Mouse (Mus musculus) MEL (cell line): ENCODE data around the gene Enpp7. TPM values are rescaled to one million over a fixed set of nuclear protein-coding genes. Genes with fewer than 3 reads are reported as not detected.

Source experiments
- DNase-seq: peaks from one replicate; pipeline ENCODE4 v3.0.0; 2011; ENCODE audit warnings: low read depth, low spot score
- H3K27ac ChIP-seq: 2 replicates; pipeline ENCODE4 v1.5.1; 2012; ENCODE audit warnings: low read depth, mild to moderate bottlenecking, control low read depth, low read length, moderate library complexity; ENCODE audit not compliant: control insufficient read depth
- H3K27me3 ChIP-seq, 2 experiments: fragments of 150-350 bp in 1 of 2; sonication (generic) in 1 of 2; 2 replicates each; pipeline ENCODE4 v1.6.1; 2012; ENCODE audit warnings: low read length in 2 of 2, mild to moderate bottlenecking in 2 of 2, improper control_type of control experiment in 1 of 2, moderate library complexity in 1 of 2; ENCODE audit not compliant: insufficient read depth in 2 of 2, control insufficient read depth in 1 of 2
- H3K36me3 ChIP-seq, 2 experiments: 2 replicates each; pipeline ENCODE4 v1.6.1; 2012 to 2014; ENCODE audit warnings: low read length in 2 of 2, improper control_type of control experiment in 1 of 2, inconsistent platforms in 1 of 2, mild to moderate bottlenecking in 1 of 2; ENCODE audit not compliant: insufficient read depth in 2 of 2, control insufficient read depth in 1 of 2
- H3K4me1 ChIP-seq, 2 experiments: fragments of 150-350 bp in 1 of 2; sonication (generic) in 1 of 2; 2 replicates each; pipeline ENCODE4 v1.6.1; 2012; ENCODE audit warnings: low read length in 2 of 2, improper control_type of control experiment in 1 of 2, mild to moderate bottlenecking in 1 of 2; ENCODE audit not compliant: insufficient read depth in 2 of 2, control insufficient read depth in 1 of 2
- H3K4me3 ChIP-seq, 2 experiments: fragments of 150-350 bp in 1 of 2; sonication (generic) in 1 of 2; 2 replicates each; pipeline ENCODE4 v1.5.1; 2012; ENCODE audit warnings: low read depth in 2 of 2, low read length in 2 of 2, mild to moderate bottlenecking in 2 of 2, moderate library complexity in 2 of 2, control low read depth in 1 of 2, improper control_type of control experiment in 1 of 2; ENCODE audit not compliant: control insufficient read depth in 1 of 2, insufficient read depth in 1 of 2
- H3K79me2 ChIP-seq: 2 replicates; pipeline ENCODE4 v1.6.1; 2012; ENCODE audit warnings: mild to moderate bottlenecking, low read length, moderate library complexity; ENCODE audit not compliant: control insufficient read depth, poor library complexity, insufficient read depth
- H3K9ac ChIP-seq: 2 replicates; pipeline ENCODE4 v1.6.1; 2012; ENCODE audit warnings: low read depth, mild to moderate bottlenecking, control low read depth, low read length, moderate library complexity; ENCODE audit not compliant: control insufficient read depth, poor library complexity, severe bottlenecking
- H3K9me3 ChIP-seq: fragments of 150-350 bp; sonication (generic); replicated peaks from 2 replicates; pipeline ENCODE4 v1.6.1; 2012; ENCODE audit warnings: mild to moderate bottlenecking, low read length, improper control_type of control experiment, moderate library complexity; ENCODE audit not compliant: insufficient read depth
- CHD2 ChIP-seq: IDR thresholded peaks from 2 replicates; pipeline ENCODE4 v1.6.1; 2011; ENCODE audit warnings: low read length, improper control_type of control experiment
- E2F4 ChIP-seq: IDR thresholded peaks from 2 replicates; pipeline ENCODE4 v1.6.1; 2011; ENCODE audit warnings: low read depth, low read length, improper control_type of control experiment, borderline replicate concordance
- ELF1 ChIP-seq: IDR thresholded peaks from 2 replicates; pipeline ENCODE4 v1.6.1; 2014; ENCODE audit warnings: low read depth, mild to moderate bottlenecking, inconsistent platforms, low read length, improper control_type of control experiment, moderate library complexity
- ETS1 ChIP-seq: IDR thresholded peaks from 2 replicates; pipeline ENCODE4 v1.6.1; 2012; ENCODE audit warnings: low read depth, mild to moderate bottlenecking, inconsistent platforms, low read length, improper control_type of control experiment, moderate library complexity
- GABPA ChIP-seq: IDR thresholded peaks from 2 replicates; pipeline ENCODE4 v1.6.1; 2012; ENCODE audit warnings: low read depth, mild to moderate bottlenecking, inconsistent platforms, low read length, improper control_type of control experiment, moderate library complexity
- GATA1 ChIP-seq: IDR thresholded peaks from 2 replicates; pipeline ENCODE4 v1.6.1; 2011; ENCODE audit warnings: low read depth, low read length, improper control_type of control experiment
- KAT2A ChIP-seq: conservative IDR thresholded peaks from 2 replicates; pipeline ENCODE4 v1.6.1; 2012; ENCODE audit warnings: low read depth, low read length, improper control_type of control experiment, inconsistent platforms
- MAFK ChIP-seq: IDR thresholded peaks from 2 replicates; pipeline ENCODE4 v1.6.1; 2011; ENCODE audit warnings: low read depth, mild to moderate bottlenecking, low read length, improper control_type of control experiment, borderline replicate concordance
- MAX ChIP-seq: IDR thresholded peaks from 2 replicates; pipeline ENCODE4 v1.6.1; 2011; ENCODE audit warnings: low read length, improper control_type of control experiment
- MAZ ChIP-seq: IDR thresholded peaks from 2 replicates; pipeline ENCODE4 v1.6.1; 2012; ENCODE audit warnings: low read depth, mild to moderate bottlenecking, inconsistent platforms, low read length, improper control_type of control experiment
- MXI1 ChIP-seq: IDR thresholded peaks from 2 replicates; pipeline ENCODE4 v1.6.1; 2011; ENCODE audit warnings: mild to moderate bottlenecking, low read depth, low read length, improper control_type of control experiment
- MYB ChIP-seq: IDR thresholded peaks from 2 replicates; pipeline ENCODE4 v1.6.1; 2011; ENCODE audit warnings: mild to moderate bottlenecking, low read depth, low read length, improper control_type of control experiment
- MYC ChIP-seq: IDR thresholded peaks from 2 replicates; pipeline ENCODE4 v1.6.1; 2011; ENCODE audit warnings: low read depth, mild to moderate bottlenecking, low read length, improper control_type of control experiment, moderate library complexity
- NELFE ChIP-seq: IDR thresholded peaks from 2 replicates; pipeline ENCODE4 v1.6.1; 2011; ENCODE audit warnings: low read depth, low read length, improper control_type of control experiment
- NRF1 ChIP-seq: IDR thresholded peaks from 2 replicates; pipeline ENCODE4 v1.6.1; 2014; ENCODE audit warnings: low read depth, mild to moderate bottlenecking, inconsistent platforms, low read length, improper control_type of control experiment, moderate library complexity; ENCODE audit not compliant: poor library complexity, insufficient read depth, severe bottlenecking
- POLR2AphosphoS5 ChIP-seq: IDR thresholded peaks from 2 replicates; pipeline ENCODE4 v1.6.1; 2012; ENCODE audit warnings: low read depth, borderline replicate concordance, mild to moderate bottlenecking, inconsistent platforms, low read length, moderate library complexity, mixed read lengths
- RCOR1 ChIP-seq: IDR thresholded peaks from 2 replicates; pipeline ENCODE4 v1.6.1; 2012; ENCODE audit warnings: low read depth, mild to moderate bottlenecking, inconsistent platforms, low read length, improper control_type of control experiment
- SIN3A ChIP-seq: IDR thresholded peaks from 2 replicates; pipeline ENCODE4 v1.6.1; 2012; ENCODE audit warnings: low read length, improper control_type of control experiment, inconsistent platforms
- SMC3 ChIP-seq: IDR thresholded peaks from 2 replicates; pipeline ENCODE4 v1.6.1; 2011; ENCODE audit warnings: low read depth, low read length, improper control_type of control experiment
- TAL1 ChIP-seq: IDR thresholded peaks from 2 replicates; pipeline ENCODE4 v1.6.1; 2012; ENCODE audit warnings: mild to moderate bottlenecking, inconsistent platforms, low read length, moderate library complexity, mixed read lengths
- TBP ChIP-seq: IDR thresholded peaks from 2 replicates; pipeline ENCODE4 v1.8.0; 2011; ENCODE audit warnings: low read depth, low read length, improper control_type of control experiment
- TCF12 ChIP-seq: IDR thresholded peaks from 2 replicates; pipeline ENCODE4 v1.6.1; 2014; ENCODE audit warnings: low read depth, mild to moderate bottlenecking, inconsistent platforms, low read length, improper control_type of control experiment, moderate library complexity
- USF1 ChIP-seq: IDR thresholded peaks from 2 replicates; pipeline ENCODE4 v1.6.1; 2014; ENCODE audit warnings: low read depth, mild to moderate bottlenecking, inconsistent platforms, low read length, improper control_type of control experiment, moderate library complexity
- USF2 ChIP-seq, 2 experiments: IDR thresholded peaks; 2 replicates each; pipeline ENCODE4 v1.6.1; 2011 to 2012; ENCODE audit warnings: improper control_type of control experiment in 2 of 2, low read length in 2 of 2, borderline replicate concordance in 1 of 2, inconsistent platforms in 1 of 2, low read depth in 1 of 2, mild to moderate bottlenecking in 1 of 2; ENCODE audit not compliant: insufficient read depth in 1 of 2
- ZC3H11A ChIP-seq: IDR thresholded peaks from 2 replicates; pipeline ENCODE4 v1.6.1; 2012; ENCODE audit warnings: low read depth, mild to moderate bottlenecking, inconsistent platforms, low read length, improper control_type of control experiment
- ZMIZ1 ChIP-seq: IDR thresholded peaks from 2 replicates; pipeline ENCODE4 v1.6.1; 2012; ENCODE audit warnings: low read depth, mild to moderate bottlenecking, inconsistent platforms, low read length, improper control_type of control experiment, moderate library complexity
- ZNF384 ChIP-seq: IDR thresholded peaks from 2 replicates; pipeline ENCODE4 v1.6.1; 2012; ENCODE audit warnings: low read depth, mild to moderate bottlenecking, inconsistent platforms, low read length, improper control_type of control experiment
- polyA plus RNA-seq, 2 experiments: library from polyadenylated mRNA; stranded (reverse) in 1 of 2; unstranded in 1 of 2; fragments of >175 nt in 1 of 2; fragments of >200 nt in 1 of 2; gene quantifications; 2 replicates each; pipeline versions ENCODE4 v1.2.1 to v1.2.4; 2012; ENCODE audit warnings: low replicate concordance in 2 of 2, low read depth in 1 of 2; ENCODE audit not compliant: insufficient read length in 2 of 2, insufficient read depth in 1 of 2, missing spikeins in 1 of 2
- total RNA-seq: library from RNA; depleted of rRNA; stranded (reverse); fragments of 300-350 nt; gene quantifications from 2 replicates; pipeline ENCODE4 v1.2.3, GENCODE M21; 2012

Gene Enpp7
- total and polyA plus RNA-seq, 3 experiments: not detected

DNA sequence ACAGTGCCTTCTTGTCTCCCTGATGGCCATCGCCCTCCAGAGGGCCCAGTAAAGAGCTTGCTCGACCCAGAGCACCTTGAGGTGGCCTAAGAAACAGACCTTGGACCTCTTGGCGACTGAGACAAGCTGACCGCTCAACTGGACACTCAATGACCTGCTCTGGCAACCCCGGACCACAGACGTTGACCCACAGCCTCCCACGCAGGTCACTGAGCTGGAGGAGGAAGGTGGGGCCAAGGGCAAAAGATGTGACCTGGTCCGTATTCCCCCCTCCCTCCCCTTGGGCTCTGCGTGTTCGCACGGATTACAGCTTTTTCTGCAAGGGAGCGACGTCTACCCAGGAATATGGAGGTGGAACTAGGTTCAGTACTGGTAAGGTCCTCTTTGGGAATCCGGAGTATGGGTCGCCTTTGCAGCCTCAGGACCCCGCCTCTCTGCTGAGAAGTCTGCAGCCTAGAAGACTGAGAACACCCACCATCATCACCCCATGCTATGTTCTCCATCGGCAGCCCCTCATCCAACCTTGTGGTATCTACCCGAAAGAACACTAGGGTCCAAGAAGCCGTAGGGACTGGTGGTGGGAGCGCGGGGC, 47.2 kb downstream of the Enpp7 start:
- Histone ChIP-seq H3K27me3 (no peaks in the 10 kb centered on the region), H3K4me3 (no peak overlapping the region), H3K36me3 (peaks cover 0 to 7% of the 10 kb centered on the region in 2 experiments; a peak in 2 of 4 replicates), H3K27ac (no peak overlapping the region), H3K4me1 (peaks cover 0 to 5% of the 10 kb centered on the region in 2 experiments; a peak in 3 of 4 replicates), H3K9me3 (no peaks in the 10 kb centered on the region), H3K9ac (no peak overlapping the region), H3K79me2 (no peaks in the 10 kb centered on the region)
- TF ChIP-seq NRF1 (no peak), TBP (no peak), SIN3A (no peak), POLR2AphosphoS5 (no peak), SMC3 (no peak), MXI1 (no peak), CHD2 (no peak), USF2 (IDR thresholded peaks at IDR 0.05; ENCODE audit: borderline replicate concordance in 1 of 2, insufficient read depth in 1 of 2, low read depth in 1 of 2, low read length in 2 of 2) (no peak), MAFK (no peak), ZNF384 (no peak), KAT2A (no peak), GABPA (no peak)
- no peak for DNase-seq

DNA sequence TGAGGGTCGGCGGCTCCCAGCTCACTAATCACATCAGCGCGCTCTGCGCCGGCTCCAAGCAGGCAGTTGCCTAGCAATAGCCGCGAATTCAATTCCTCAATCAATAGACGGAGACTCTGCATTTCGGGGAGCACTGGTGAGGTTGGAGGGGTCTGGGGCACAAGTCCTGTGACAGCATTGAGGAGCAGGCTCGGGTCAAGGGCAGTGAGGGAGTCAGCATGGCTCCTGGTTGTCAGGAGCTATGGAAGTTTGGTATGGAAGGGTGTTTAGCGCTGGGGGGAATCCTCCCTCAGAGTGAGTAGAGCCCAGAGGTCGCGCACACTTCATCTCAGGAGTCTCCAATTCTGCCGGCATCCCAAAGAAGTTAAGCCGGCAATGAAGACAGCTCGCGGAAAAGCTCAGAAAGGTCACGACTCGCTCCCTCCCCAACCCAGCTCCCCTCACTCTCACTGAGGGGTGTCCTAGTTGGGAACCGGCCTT, 47.7 kb downstream of the Enpp7 start:
- no peak for TF ChIP-seq ZMIZ1
- TF ChIP-seq ZC3H11A: no peak
- no peak for TF ChIP-seq TBP
- TF ChIP-seq TCF12: no peak
- no peak for TF ChIP-seq ELF1
- TF ChIP-seq TAL1: no peak
- no peak for TF ChIP-seq GATA1
- TF ChIP-seq USF1: no peak
- TF ChIP-seq MYB: no peak
- no peak for TF ChIP-seq GABPA
- TF ChIP-seq MYC: no peak
- TF ChIP-seq NELFE: no peak
- TF ChIP-seq MAX: no peak
- no peak for TF ChIP-seq E2F4
- TF ChIP-seq ETS1: no peak
- TF ChIP-seq CHD2: no peak
- no peak for TF ChIP-seq MAZ
- TF ChIP-seq MXI1: no peak
- no peak for TF ChIP-seq SMC3
- TF ChIP-seq RCOR1: no peak
- H3K27ac ChIP-seq: no peak overlapping the region
- H3K9me3 ChIP-seq: no peaks in the 10 kb centered on the region
- no peak overlapping the region for H3K4me3 ChIP-seq
- H3K36me3 ChIP-seq: peaks cover 0 to 7% of the 10 kb centered on the region in 2 experiments; a peak in 2 of 4 replicates
- peaks cover 4% of the 10 kb centered on the region for H3K79me2 ChIP-seq
- no peaks in the 10 kb centered on the region for H3K27me3 ChIP-seq
- peaks cover 0 to 5% of the 10 kb centered on the region in 2 experiments; a peak in 3 of 4 replicates for H3K4me1 ChIP-seq
- DNase-seq: no peak
- no peak overlapping the region for H3K9ac ChIP-seq
